Mouse (Mus musculus): ENCODE measurements around the gene Ssr2. TPM values are rescaled to one million over a fixed set of nuclear protein-coding genes. Genes with fewer than 3 reads are reported as not detected.

Ssr2 gene
- polyA plus RNA-seq, 1 experiment from 2014 or later: 347 TPM

DNA sequence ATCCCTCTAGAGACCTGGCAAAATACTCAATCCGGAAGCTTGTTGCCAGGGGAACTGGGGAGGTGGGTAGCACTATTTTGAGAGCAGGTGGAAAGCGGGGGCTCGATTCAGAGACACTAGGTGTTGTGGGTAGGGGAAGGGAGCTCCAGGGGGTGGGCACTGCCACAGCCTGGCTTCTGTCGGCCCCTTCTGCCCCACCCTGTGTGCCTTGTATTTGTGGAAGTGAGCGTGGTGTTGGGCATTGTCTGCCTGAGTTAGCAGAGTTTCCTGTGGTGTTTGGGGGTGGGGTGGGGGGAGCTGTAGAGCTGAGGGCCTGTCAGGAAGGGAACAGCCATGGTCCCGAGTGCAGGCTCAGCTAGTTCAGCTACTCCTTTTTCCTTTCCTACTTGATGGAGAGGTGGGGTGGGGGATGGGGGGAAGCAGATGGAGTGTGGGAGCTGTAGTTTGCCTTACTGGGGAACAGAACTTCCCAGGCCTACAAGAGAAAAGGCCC is 55.2 kb downstream of the Ssr2 start:
- H3K9me3 ChIP-seq: no peaks in the 10 kb centered on the region
- peak overlapping the region; percentile 54; the same call in 1 of the 2 replicates for H3K27ac ChIP-seq
- whole genome bisulfite sequencing: 74% methylated on average over 6 of the region's 6 CpGs
- H3K36me3 ChIP-seq: peaks cover 77% of the 10 kb centered on the region
- no peaks in the 10 kb centered on the region for H3K27me3 ChIP-seq
- peaks cover 13% of the 10 kb centered on the region for H3K4me1 ChIP-seq
- no peak overlapping the region for H3K4me2 ChIP-seq
- ATAC-seq (ENCODE audit: insufficient number of reproducible peaks, low FRiP score, low TSS enrichment, low read depth): 0 out of 2 replicates have a peak, but pooled peaks have one; percentile 10
- H3K9ac ChIP-seq: no peak overlapping the region
- H3K4me3 ChIP-seq: no peak overlapping the region

- H3K9me3 ChIP-seq: no peaks in the 10 kb centered on the region
- ATAC-seq (ENCODE audit: insufficient number of reproducible peaks, low FRiP score, low TSS enrichment, low read depth): no peak
- H3K9ac ChIP-seq: 0 out of 2 replicates have a peak overlapping the region, but pooled peaks have one; percentile 7
- WGBS: 74% methylated on average over 12 of the region's 12 CpGs
- no peak overlapping the region for H3K4me3 ChIP-seq
- H3K4me2 ChIP-seq: no peak overlapping the region
- peaks cover 6% of the 10 kb centered on the region; the same call in 1 of the 2 replicates for H3K4me1 ChIP-seq
- H3K36me3 ChIP-seq: peaks cover 84% of the 10 kb centered on the region
- no peaks in the 10 kb centered on the region for H3K27me3 ChIP-seq
- no peak overlapping the region for H3K27ac ChIP-seq
These were observed 56.4 kb downstream of the Ssr2 start for GRCm38 (mm10) chr3:88631921-88632587.

DNA sequence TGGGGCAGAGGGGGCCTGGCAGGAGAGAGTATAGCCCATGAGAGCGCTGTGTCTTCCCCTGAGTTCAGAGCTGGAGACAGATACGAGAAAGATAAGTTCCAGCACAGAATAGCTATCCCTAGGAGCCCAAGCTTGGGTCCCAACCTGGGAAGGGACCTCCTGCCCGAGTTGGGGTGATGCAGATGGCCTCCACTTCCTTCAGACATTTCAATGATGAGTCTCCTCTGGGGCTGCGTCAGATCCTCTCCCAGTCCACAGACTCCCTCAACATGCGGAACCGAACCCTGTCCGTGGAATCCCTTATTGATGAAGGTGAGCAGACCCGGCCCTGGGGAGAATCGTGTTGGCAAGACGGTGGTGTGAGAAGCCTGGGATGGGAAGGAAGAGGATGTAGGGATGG is 57.4 kb downstream of the Ssr2 start:
- Histone ChIP-seq H3K27me3 (no peaks in the 10 kb centered on the region), H3K9me3 (no peaks in the 10 kb centered on the region), H3K4me3 (no peak overlapping the region), H3K9ac (no peak overlapping the region), H3K36me3 (peaks cover 87% of the 10 kb centered on the region), H3K4me1 (peaks cover 6% of the 10 kb centered on the region; the same call in 1 of the 2 replicates), H3K4me2 (no peak overlapping the region), H3K27ac (no peak overlapping the region)
- ATAC-seq (ENCODE audit: insufficient number of reproducible peaks, low FRiP score, low TSS enrichment, low read depth): no peak
- 93% methylated on average over 10 of the region's 10 CpGs for WGBS

DNA sequence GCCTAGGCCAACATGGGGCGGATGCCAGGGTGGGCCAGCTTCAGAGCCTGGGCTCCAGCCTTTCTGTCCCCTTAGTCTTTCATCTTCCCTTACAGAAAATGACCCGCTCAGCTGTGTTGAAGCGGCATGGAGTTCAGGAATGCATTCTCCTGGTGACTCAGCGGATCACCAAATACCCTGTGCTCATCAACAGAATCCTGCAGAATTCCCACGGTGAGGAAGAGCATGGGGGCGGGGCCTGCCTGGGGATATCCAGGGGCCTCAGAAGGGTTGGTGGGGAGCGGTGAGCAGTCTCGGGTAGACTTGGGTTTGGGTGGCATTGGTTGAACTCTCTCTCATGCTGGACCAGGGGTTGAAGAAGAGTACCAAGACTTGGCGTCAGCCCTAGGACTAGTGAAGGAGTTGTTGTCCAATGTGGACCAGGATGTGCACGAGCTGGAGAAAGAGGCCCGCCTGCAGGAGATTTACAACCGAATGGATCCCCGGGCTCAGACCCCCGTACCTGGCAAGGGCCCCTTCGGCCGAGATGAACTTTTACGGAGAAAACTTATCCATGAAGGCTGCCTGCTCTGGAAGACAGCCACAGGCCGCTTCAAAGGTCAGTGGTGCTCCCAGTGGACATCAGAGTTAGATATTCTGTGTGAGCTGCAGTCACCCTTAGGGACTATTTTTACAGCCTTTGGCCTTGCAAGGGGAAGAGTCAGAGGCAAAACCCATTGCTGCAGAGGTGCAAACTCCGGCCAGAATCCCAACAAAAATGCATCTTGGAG is 60.0 kb downstream of the Ssr2 start:
- no peaks in the 10 kb centered on the region for H3K9me3 ChIP-seq
- no peaks in the 10 kb centered on the region for H3K4me1 ChIP-seq
- H3K36me3 ChIP-seq: peaks cover 95% of the 10 kb centered on the region
- no peak overlapping the region for H3K4me2 ChIP-seq
- ATAC-seq (ENCODE audit: insufficient number of reproducible peaks, low FRiP score, low TSS enrichment, low read depth): no peak
- no peaks in the 10 kb centered on the region for H3K27me3 ChIP-seq
- 88% methylated on average over 19 of the region's 19 CpGs for WGBS
- H3K27ac ChIP-seq: no peak overlapping the region
- H3K9ac ChIP-seq: no peak overlapping the region
- H3K4me3 ChIP-seq: no peak overlapping the region

DNA sequence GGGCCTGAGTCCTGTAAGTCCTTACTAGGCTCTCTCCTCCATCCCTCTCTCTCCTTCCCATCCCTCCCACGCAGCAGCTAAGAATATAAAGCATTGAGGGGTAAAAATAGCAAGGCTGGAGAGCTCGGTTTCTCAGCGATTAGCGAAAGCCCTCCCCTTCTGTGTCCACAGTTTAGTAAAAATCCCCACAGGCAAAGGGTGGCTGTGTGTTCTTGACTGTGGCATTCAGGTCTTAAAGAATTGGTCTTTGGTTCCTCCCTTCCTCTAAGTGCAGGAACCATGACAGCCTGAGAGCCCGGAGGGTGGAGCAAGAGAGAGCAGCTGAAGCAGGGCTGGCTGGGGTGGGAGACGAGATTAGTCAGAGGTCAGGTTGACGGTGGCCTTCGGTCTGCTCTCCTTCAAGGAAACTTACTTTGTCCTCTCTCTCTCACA is 60.9 kb downstream of the Ssr2 start:
- Histone ChIP-seq H3K27me3 (no peaks in the 10 kb centered on the region), H3K9ac (no peak overlapping the region), H3K36me3 (peaks cover 93% of the 10 kb centered on the region), H3K4me1 (no peaks in the 10 kb centered on the region), H3K9me3 (no peaks in the 10 kb centered on the region), H3K4me3 (no peak overlapping the region), H3K4me2 (no peak overlapping the region), H3K27ac (no peak overlapping the region)
- WGBS: 92% methylated on average over 8 of the region's 8 CpGs
- ATAC-seq (ENCODE audit: insufficient number of reproducible peaks, low FRiP score, low TSS enrichment, low read depth): no peak

DNA sequence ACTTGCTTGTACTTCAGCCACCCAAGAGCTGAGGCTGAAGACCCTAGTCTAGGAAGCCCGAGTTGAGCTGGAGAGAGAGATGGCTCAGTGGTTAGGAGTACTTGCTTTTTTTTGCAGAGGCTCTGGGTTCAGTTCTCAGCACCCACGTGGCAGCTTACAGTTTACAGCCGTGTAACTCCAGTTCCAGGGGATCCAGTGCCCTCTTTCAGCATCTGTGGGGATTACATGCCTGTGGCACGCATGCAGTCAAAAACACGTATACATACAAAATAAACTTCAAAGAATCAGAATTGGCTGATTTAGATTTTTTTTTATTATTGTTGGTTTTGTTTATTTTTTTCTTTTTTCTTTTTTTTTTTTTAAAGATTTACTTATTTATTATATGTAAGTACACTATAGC is 61.5 kb downstream of the Ssr2 start:
- no peak overlapping the region for H3K27ac ChIP-seq
- H3K4me2 ChIP-seq: no peak overlapping the region
- H3K9ac ChIP-seq: no peak overlapping the region
- WGBS: 90% methylated on average over 5 of the region's 5 CpGs
- no peaks in the 10 kb centered on the region for H3K9me3 ChIP-seq
- H3K27me3 ChIP-seq: no peaks in the 10 kb centered on the region
- H3K4me3 ChIP-seq: no peak overlapping the region
- ATAC-seq (ENCODE audit: insufficient number of reproducible peaks, low FRiP score, low TSS enrichment, low read depth): no peak
- H3K36me3 ChIP-seq: peaks cover 93% of the 10 kb centered on the region
- no peaks in the 10 kb centered on the region for H3K4me1 ChIP-seq

MicroRNAs within 50 kb of the gene (microRNA counts, 519-probe panel; counts per million panel counts)
- not detected for microRNA mmu-miR-1905

Small RNA genes lying within 50 kb of the gene (microRNA-seq; reads per million reads assigned to microRNA genes)
- gene Mir1905: not detected

Other genes with a start within 250 kb of the Ssr2 start
- gene Tmem79, start 239.7 kb upstream of the Ssr2 start, polyA plus RNA-seq (2015; fragmentation: Nextera tagmentation; extraction: Ambion mirVana): 36.0 and 37.2 TPM in 2 replicates
- gene Smg5, start 239.6 kb upstream of the Ssr2 start, polyA plus RNA-seq (2015; fragmentation: Nextera tagmentation; extraction: Ambion mirVana): 42.7 and 42.9 TPM in 2 replicates
- 16.4 and 16.9 TPM in 2 replicates for gene Paqr6, start 211.3 kb upstream of the Ssr2 start, polyA plus RNA-seq (2015; fragmentation: Nextera tagmentation; extraction: Ambion mirVana)
- gene Bglap3, start 203.1 kb upstream of the Ssr2 start, polyA plus RNA-seq (2015; fragmentation: Nextera tagmentation; extraction: Ambion mirVana): 34.8 and 39.9 TPM in 2 replicates
- gene Bglap2, start 197.2 kb upstream of the Ssr2 start, polyA plus RNA-seq (2015; fragmentation: Nextera tagmentation; extraction: Ambion mirVana): 1.5 and 2.4 TPM in 2 replicates
- gene Bglap, start 191.4 kb upstream of the Ssr2 start, polyA plus RNA-seq (2015; fragmentation: Nextera tagmentation; extraction: Ambion mirVana): 0.88 and 1.7 TPM in 2 replicates
- gene Pmf1, start 165.5 kb upstream of the Ssr2 start, polyA plus RNA-seq (2015; fragmentation: Nextera tagmentation; extraction: Ambion mirVana): 94.9 and 106 TPM in 2 replicates
- gene Slc25a44, start 150.7 kb upstream of the Ssr2 start, polyA plus RNA-seq (2015; fragmentation: Nextera tagmentation; extraction: Ambion mirVana): 16.5 and 17.1 TPM in 2 replicates
- gene Sema4a, start 114.7 kb upstream of the Ssr2 start, polyA plus RNA-seq (2015; fragmentation: Nextera tagmentation; extraction: Ambion mirVana): 23.1 and 24.5 TPM in 2 replicates
- gene Lmna, start 65.9 kb upstream of the Ssr2 start, polyA plus RNA-seq (2015; fragmentation: Nextera tagmentation; extraction: Ambion mirVana): 635 and 751 TPM in 2 replicates
- gene Mex3a, start 43.5 kb upstream of the Ssr2 start, polyA plus RNA-seq (2015; fragmentation: Nextera tagmentation; extraction: Ambion mirVana): 17.6 and 21.0 TPM in 2 replicates
- 144 and 148 TPM in 2 replicates for gene Rab25, start 27.6 kb upstream of the Ssr2 start, polyA plus RNA-seq (2015; fragmentation: Nextera tagmentation; extraction: Ambion mirVana)
- 194 and 207 TPM in 2 replicates for gene Lamtor2, start 22.8 kb upstream of the Ssr2 start, polyA plus RNA-seq (2015; fragmentation: Nextera tagmentation; extraction: Ambion mirVana)
- gene Ubqln4, start 22.1 kb upstream of the Ssr2 start, polyA plus RNA-seq (2015; fragmentation: Nextera tagmentation; extraction: Ambion mirVana): 39.6 and 44.1 TPM in 2 replicates
- 84.9 and 97.3 TPM in 2 replicates for gene Arhgef2, start 30.1 kb downstream of the Ssr2 start, polyA plus RNA-seq (2015; fragmentation: Nextera tagmentation; extraction: Ambion mirVana)
- gene Rxfp4, start 77.3 kb downstream of the Ssr2 start, polyA plus RNA-seq (2015; fragmentation: Nextera tagmentation; extraction: Ambion mirVana): 0.19 TPM in 1 of 2 replicates, not detected in the other
- gene Khdc4, start 109.9 kb downstream of the Ssr2 start, polyA plus RNA-seq (2015; fragmentation: Nextera tagmentation; extraction: Ambion mirVana): 77.9 and 86.7 TPM in 2 replicates
- gene Rit1, start 141.0 kb downstream of the Ssr2 start, polyA plus RNA-seq (2015; fragmentation: Nextera tagmentation; extraction: Ambion mirVana): 65.7 and 65.8 TPM in 2 replicates
- 16.9 and 17.5 TPM in 2 replicates for gene Syt11, start 199.3 kb downstream of the Ssr2 start, polyA plus RNA-seq (2015; fragmentation: Nextera tagmentation; extraction: Ambion mirVana)